Mouse (Mus musculus): Measurements from ENCODE around the gene Pabpc1l. TPM values are rescaled to one million over a fixed set of nuclear protein-coding genes. Genes with fewer than 3 reads are reported as not detected.

Pabpc1l gene
- polyA plus RNA-seq, 2 experiments = 0.22 TPM; not detected in 1

GRCm38 (mm10) chr2:163994977-163995862 lies 30.0 kb upstream of the Pabpc1l start:
- H3K9ac ChIP-seq (replicated peaks) = peak overlapping the region; percentile 91
- under 1% methylated on average over 79 of the region's 79 CpGs for WGBS (ENCODE audit: insufficient replicate concordance)
- peak; percentile 99 for ATAC-seq (ENCODE audit: insufficient read depth)
- H3K4me1 ChIP-seq (replicated peaks; ENCODE audit: control insufficient read depth in 2 of 2, insufficient read depth in 2 of 2, low read length in 1 of 2) = peaks cover 14 to 19% of the 10 kb centered on the region in 2 experiments
- peak overlapping the region; percentile 85 to 96 for H3K4me3 ChIP-seq (ENCODE audit: insufficient read depth in 1 of 2, low read depth in 2 of 2, low read length in 2 of 2)
- H3K27ac ChIP-seq = peak overlapping the region; percentile 80
- H3K36me3 ChIP-seq (replicated peaks; ENCODE audit: control insufficient read depth, insufficient read depth, low read depth) = no peaks in the 10 kb centered on the region; the same call in 1 of the 2 replicates
- peak; percentile 90 to 93 (median 91) for DNase-seq (ENCODE audit: low read depth in 3 of 3, low spot score in 3 of 3)
- H3K4me2 ChIP-seq (ENCODE audit: low read depth) = peak overlapping the region; percentile 85
- TF ChIP-seq EP300 (IDR thresholded peaks at IDR 0.05; ENCODE audit: low read depth) = no peak
- no peak for TF ChIP-seq CTCF (IDR thresholded peaks at IDR 0.05; ENCODE audit: low read depth)
- H3K27me3 ChIP-seq (ENCODE audit: control insufficient read depth, insufficient read depth, low read length) = no peaks in the 10 kb centered on the region
- H3K9me3 ChIP-seq (ENCODE audit: control insufficient read depth, low read length) = no peaks in the 10 kb centered on the region

- Histone ChIP-seq H3K9ac (replicated peaks) (peak overlapping the region; percentile 91), H3K4me3 (ENCODE audit: insufficient read depth in 1 of 2, low read depth in 2 of 2, low read length in 2 of 2) (peak overlapping the region; percentile 69 to 85), H3K4me2 (ENCODE audit: low read depth) (peak overlapping the region; percentile 85), H3K36me3 (replicated peaks; ENCODE audit: control insufficient read depth, insufficient read depth, low read depth) (no peaks in the 10 kb centered on the region; the same call in 1 of the 2 replicates), H3K27me3 (ENCODE audit: control insufficient read depth, insufficient read depth, low read length) (no peaks in the 10 kb centered on the region), H3K9me3 (ENCODE audit: control insufficient read depth, low read length) (no peaks in the 10 kb centered on the region), H3K4me1 (replicated peaks; ENCODE audit: control insufficient read depth in 2 of 2, insufficient read depth in 2 of 2, low read length in 1 of 2) (peaks cover 14 to 19% of the 10 kb centered on the region in 2 experiments), H3K27ac (no peak overlapping the region)
- WGBS (ENCODE audit: insufficient replicate concordance) = 52% methylated on average over 6 of the region's 6 CpGs
- DNase-seq (ENCODE audit: low read depth in 3 of 3, low spot score in 3 of 3) = no peak
- TF ChIP-seq CTCF (IDR thresholded peaks at IDR 0.05; ENCODE audit: low read depth) (no peak), EP300 (IDR thresholded peaks at IDR 0.05; ENCODE audit: low read depth) (no peak)
- ATAC-seq (ENCODE audit: insufficient read depth) = no peak
Measured at GRCm38 (mm10) chr2:163996275-163996674, 29.0 kb upstream of the Pabpc1l start.

- TF ChIP-seq EP300 (IDR thresholded peaks at IDR 0.05; ENCODE audit: low read depth) (no peak), CTCF (IDR thresholded peaks at IDR 0.05; ENCODE audit: low read depth) (no peak)
- 64% methylated on average over 5 of the region's 5 CpGs for WGBS (ENCODE audit: insufficient replicate concordance)
- no peak overlapping the region; the same call in 1 of the 2 replicates for H3K9ac ChIP-seq (replicated peaks)
Measured at GRCm38 (mm10) chr2:163996899-163997298, 28.4 kb upstream of the Pabpc1l start.

GRCm38 (mm10) chr2:163998981-163999380 lies 26.3 kb upstream of the Pabpc1l start:
- no peak for ATAC-seq (ENCODE audit: insufficient read depth)
- H3K4me2 ChIP-seq (ENCODE audit: low read depth) = no peak overlapping the region
- peaks cover 14 to 23% of the 10 kb centered on the region in 2 experiments for H3K4me1 ChIP-seq (replicated peaks; ENCODE audit: control insufficient read depth in 2 of 2, insufficient read depth in 2 of 2, low read length in 1 of 2)
- no peaks in the 10 kb centered on the region; the same call in 1 of the 2 replicates for H3K36me3 ChIP-seq (replicated peaks; ENCODE audit: control insufficient read depth, insufficient read depth, low read depth)
- H3K27me3 ChIP-seq (ENCODE audit: control insufficient read depth, insufficient read depth, low read length) = no peaks in the 10 kb centered on the region
- 90% methylated on average over 6 of the region's 6 CpGs for WGBS (ENCODE audit: insufficient replicate concordance)
- no peak overlapping the region for H3K9ac ChIP-seq (replicated peaks)
- no peaks in the 10 kb centered on the region for H3K9me3 ChIP-seq (ENCODE audit: control insufficient read depth, low read length)
- no peak overlapping the region for H3K4me3 ChIP-seq (ENCODE audit: insufficient read depth in 1 of 2, low read depth in 2 of 2, low read length in 2 of 2)
- H3K27ac ChIP-seq = no peak overlapping the region
- TF ChIP-seq CTCF (IDR thresholded peaks at IDR 0.05; ENCODE audit: low read depth) = no peak
- TF ChIP-seq EP300 (IDR thresholded peaks at IDR 0.05; ENCODE audit: low read depth) = no peak
- no peak for DNase-seq (ENCODE audit: low read depth in 3 of 3, low spot score in 3 of 3)

More at GRCm38 (mm10) chr2:163996899-163997298, 28.4 kb upstream of the Pabpc1l start:
- H3K4me3 ChIP-seq (ENCODE audit: insufficient read depth in 1 of 2, low read depth in 2 of 2, low read length in 2 of 2) = peak overlapping the region in 1 of 2 experiments; percentile 85; a peak in 1 of 4 replicates
- no peak for DNase-seq (ENCODE audit: low read depth in 3 of 3, low spot score in 3 of 3)
- no peaks in the 10 kb centered on the region for H3K9me3 ChIP-seq (ENCODE audit: control insufficient read depth, low read length)
- H3K27me3 ChIP-seq (ENCODE audit: control insufficient read depth, insufficient read depth, low read length) = no peaks in the 10 kb centered on the region
- ATAC-seq (ENCODE audit: insufficient read depth) = no peak
- no peaks in the 10 kb centered on the region; the same call in 1 of the 2 replicates for H3K36me3 ChIP-seq (replicated peaks; ENCODE audit: control insufficient read depth, insufficient read depth, low read depth)
- H3K4me2 ChIP-seq (ENCODE audit: low read depth) = peak overlapping the region; percentile 85
- H3K27ac ChIP-seq = no peak overlapping the region
- H3K4me1 ChIP-seq (replicated peaks; ENCODE audit: control insufficient read depth in 2 of 2, insufficient read depth in 2 of 2, low read length in 1 of 2) = peaks cover 14 to 19% of the 10 kb centered on the region in 2 experiments

- WGBS (ENCODE audit: insufficient replicate concordance) = 83% methylated on average over 3 of the region's 3 CpGs
- no peaks in the 10 kb centered on the region; the same call in 1 of the 2 replicates for H3K36me3 ChIP-seq (replicated peaks; ENCODE audit: control insufficient read depth, insufficient read depth, low read depth)
- ATAC-seq (ENCODE audit: insufficient read depth) (no peak), DNase-seq (ENCODE audit: low read depth in 3 of 3, low spot score in 3 of 3) (no peak)
- no peak overlapping the region for H3K27ac ChIP-seq
- peaks cover 3 to 12% of the 10 kb centered on the region in 2 experiments; a peak in 2 of 4 replicates for H3K4me1 ChIP-seq (replicated peaks; ENCODE audit: control insufficient read depth in 2 of 2, insufficient read depth in 2 of 2, low read length in 1 of 2)
- no peaks in the 10 kb centered on the region for H3K27me3 ChIP-seq (ENCODE audit: control insufficient read depth, insufficient read depth, low read length)
- no peak overlapping the region for H3K4me3 ChIP-seq (ENCODE audit: insufficient read depth in 1 of 2, low read depth in 2 of 2, low read length in 2 of 2)
- TF ChIP-seq EP300 (IDR thresholded peaks at IDR 0.05; ENCODE audit: low read depth) (no peak), CTCF (IDR thresholded peaks at IDR 0.05; ENCODE audit: low read depth) (no peak)
- H3K4me2 ChIP-seq (ENCODE audit: low read depth) = no peak overlapping the region
- no peak overlapping the region for H3K9ac ChIP-seq (replicated peaks)
- H3K9me3 ChIP-seq (ENCODE audit: control insufficient read depth, low read length) = no peaks in the 10 kb centered on the region
Measured at GRCm38 (mm10) chr2:164002637-164003036, 22.6 kb upstream of the Pabpc1l start.
